Mouse (Mus musculus): ENCODE data around the gene Brdt. TPM values are rescaled to one million over a fixed set of nuclear protein-coding genes. Genes with fewer than 3 reads are reported as not detected.

Gene Brdt
- polyA plus RNA-seq, 1 experiment from 2014 or later: 1.3 TPM

GRCm38 (mm10) chr5:107295817-107296511, 35.0 kb upstream of the Brdt start:
- Histone ChIP-seq H3K4me3 (peak overlapping the region; percentile 7; the same call in 1 of the 2 replicates), H3K36me3 (no peaks in the 10 kb centered on the region), H3K9me3 (replicated peaks) (no peaks in the 10 kb centered on the region), H3K4me1 (peaks cover 39% of the 10 kb centered on the region), H3K27me3 (ENCODE audit: low read depth, poor library complexity, severe bottlenecking) (peaks cover 4% of the 10 kb centered on the region; the same call in 1 of the 2 replicates), H3K27ac (peak overlapping the region; percentile 74)
- 77% methylated on average over 16 of the region's 16 CpGs for WGBS
- DNase-seq (ENCODE audit: low spot score): peak; percentile 45

GRCm38 (mm10) chr5:107296512-107297322, 34.2 kb upstream of the Brdt start:
- H3K27ac ChIP-seq: peak overlapping the region; percentile 74
- no peaks in the 10 kb centered on the region for H3K9me3 ChIP-seq (replicated peaks)
- no peaks in the 10 kb centered on the region for H3K27me3 ChIP-seq (ENCODE audit: low read depth, poor library complexity, severe bottlenecking)
- no peaks in the 10 kb centered on the region for H3K36me3 ChIP-seq
- H3K4me3 ChIP-seq: peak overlapping the region; percentile 7; the same call in 1 of the 2 replicates
- H3K4me1 ChIP-seq: peaks cover 39% of the 10 kb centered on the region
- WGBS: 42% methylated on average over 9 of the region's 9 CpGs
- peak; percentile 67 for DNase-seq (ENCODE audit: low spot score)

GRCm38 (mm10) chr5:107298854-107299253, 32.1 kb upstream of the Brdt start:
- Histone ChIP-seq H3K36me3 (no peaks in the 10 kb centered on the region), H3K9me3 (replicated peaks) (no peaks in the 10 kb centered on the region), H3K4me1 (peaks cover 36% of the 10 kb centered on the region), H3K27ac (peak overlapping the region; percentile 42), H3K4me3 (no peak overlapping the region), H3K27me3 (ENCODE audit: low read depth, poor library complexity, severe bottlenecking) (no peaks in the 10 kb centered on the region)
- no peak for DNase-seq (ENCODE audit: low spot score)
- WGBS: 81% methylated on average over 11 of the region's 11 CpGs

- H3K27ac ChIP-seq: peak overlapping the region; percentile 30; the same call in 1 of the 2 replicates
Observed at GRCm38 (mm10) chr5:107303350-107303861, 27.6 kb upstream of the Brdt start.

GRCm38 (mm10) chr5:107304117-107304825, 26.7 kb upstream of the Brdt start:
- Histone ChIP-seq H3K27me3 (ENCODE audit: low read depth, poor library complexity, severe bottlenecking) (no peaks in the 10 kb centered on the region), H3K9me3 (replicated peaks) (no peaks in the 10 kb centered on the region), H3K4me1 (peaks cover 20% of the 10 kb centered on the region), H3K27ac (no peak overlapping the region), H3K4me3 (no peak overlapping the region), H3K36me3 (no peaks in the 10 kb centered on the region)
- peak; percentile 24 for DNase-seq (ENCODE audit: low spot score)
- WGBS: 81% methylated on average over 13 of the region's 13 CpGs

More at GRCm38 (mm10) chr5:107303350-107303861, 27.6 kb upstream of the Brdt start:
- DNase-seq (ENCODE audit: low spot score): peak; percentile 28
- H3K4me1 ChIP-seq: peaks cover 20% of the 10 kb centered on the region
- H3K27me3 ChIP-seq (ENCODE audit: low read depth, poor library complexity, severe bottlenecking): no peaks in the 10 kb centered on the region
- H3K36me3 ChIP-seq: no peaks in the 10 kb centered on the region
- no peak overlapping the region for H3K4me3 ChIP-seq
- WGBS: 53% methylated on average over 11 of the region's 11 CpGs
- no peaks in the 10 kb centered on the region for H3K9me3 ChIP-seq (replicated peaks)

GRCm38 (mm10) chr5:107307432-107307831, 23.5 kb upstream of the Brdt start:
- peak; percentile 27 for DNase-seq (ENCODE audit: low spot score)
- no peaks in the 10 kb centered on the region for H3K36me3 ChIP-seq
- no peak overlapping the region for H3K4me3 ChIP-seq
- H3K4me1 ChIP-seq: peaks cover 25% of the 10 kb centered on the region
- 82% methylated on average over 4 of the region's 4 CpGs for WGBS
- H3K27me3 ChIP-seq (ENCODE audit: low read depth, poor library complexity, severe bottlenecking): no peaks in the 10 kb centered on the region
- H3K27ac ChIP-seq: no peak overlapping the region
- H3K9me3 ChIP-seq (replicated peaks): no peaks in the 10 kb centered on the region

- H3K27me3 ChIP-seq (ENCODE audit: low read depth, poor library complexity, severe bottlenecking): no peaks in the 10 kb centered on the region
Observed at GRCm38 (mm10) chr5:107317141-107317540, 13.8 kb upstream of the Brdt start.

GRCm38 (mm10) chr5:107320703-107321102, 10.3 kb upstream of the Brdt start:
- Histone ChIP-seq H3K4me1 (0 out of 2 replicates have a peak, but pooled peaks cover 6% of the 10 kb centered on the region), H3K36me3 (no peaks in the 10 kb centered on the region), H3K9me3 (replicated peaks) (no peaks in the 10 kb centered on the region), H3K27me3 (ENCODE audit: low read depth, poor library complexity, severe bottlenecking) (no peaks in the 10 kb centered on the region), H3K4me3 (no peak overlapping the region), H3K27ac (no peak overlapping the region)
- no peak for DNase-seq (ENCODE audit: low spot score)
- WGBS: 13% methylated on average over 1 of the region's 1 CpGs

More at GRCm38 (mm10) chr5:107317141-107317540, 13.8 kb upstream of the Brdt start:
- Histone ChIP-seq H3K9me3 (replicated peaks) (no peaks in the 10 kb centered on the region), H3K4me3 (no peak overlapping the region), H3K36me3 (no peaks in the 10 kb centered on the region), H3K27ac (no peak overlapping the region), H3K4me1 (0 out of 2 replicates have a peak, but pooled peaks cover 10% of the 10 kb centered on the region)
- DNase-seq (ENCODE audit: low spot score): no peak
- 91% methylated on average over 7 of the region's 7 CpGs for WGBS

- Histone ChIP-seq H3K27ac (no peak overlapping the region), H3K36me3 (no peaks in the 10 kb centered on the region), H3K4me3 (no peak overlapping the region), H3K4me1 (peaks cover 11% of the 10 kb centered on the region; the same call in 1 of the 2 replicates), H3K9me3 (replicated peaks) (no peaks in the 10 kb centered on the region), H3K27me3 (ENCODE audit: low read depth, poor library complexity, severe bottlenecking) (no peaks in the 10 kb centered on the region)
- no peak for DNase-seq (ENCODE audit: low spot score)
- 67% methylated on average over 3 of the region's 3 CpGs for WGBS
Observed at GRCm38 (mm10) chr5:107340404-107340803, 9.4 kb downstream of the Brdt start.

- no peak for DNase-seq (ENCODE audit: low spot score)
- H3K27me3 ChIP-seq (ENCODE audit: low read depth, poor library complexity, severe bottlenecking): no peaks in the 10 kb centered on the region
- 85% methylated on average over 6 of the region's 6 CpGs for WGBS
- no peak overlapping the region for H3K4me3 ChIP-seq
- no peaks in the 10 kb centered on the region for H3K36me3 ChIP-seq
- H3K27ac ChIP-seq: no peak overlapping the region
- no peaks in the 10 kb centered on the region for H3K9me3 ChIP-seq (replicated peaks)
- peaks cover 14% of the 10 kb centered on the region for H3K4me1 ChIP-seq
Observed at GRCm38 (mm10) chr5:107342891-107343290, 11.9 kb downstream of the Brdt start.

GRCm38 (mm10) chr5:107346214-107346613, 15.3 kb downstream of the Brdt start:
- H3K27ac ChIP-seq: no peak overlapping the region

GRCm38 (mm10) chr5:107352566-107352965, 21.6 kb downstream of the Brdt start:
- 93% methylated on average over 1 of the region's 1 CpGs for WGBS
- no peak overlapping the region for H3K4me3 ChIP-seq

More at GRCm38 (mm10) chr5:107346214-107346613, 15.3 kb downstream of the Brdt start:
- H3K4me1 ChIP-seq: peaks cover 6% of the 10 kb centered on the region
- H3K4me3 ChIP-seq: no peak overlapping the region
- no peaks in the 10 kb centered on the region for H3K36me3 ChIP-seq
- H3K9me3 ChIP-seq (replicated peaks): no peaks in the 10 kb centered on the region
- no peaks in the 10 kb centered on the region for H3K27me3 ChIP-seq (ENCODE audit: low read depth, poor library complexity, severe bottlenecking)
- no peak for DNase-seq (ENCODE audit: low spot score)
- WGBS: 45% methylated on average over 1 of the region's 1 CpGs

More at GRCm38 (mm10) chr5:107352566-107352965, 21.6 kb downstream of the Brdt start:
- H3K4me1 ChIP-seq: peaks cover 4% of the 10 kb centered on the region
- H3K27ac ChIP-seq: no peak overlapping the region
- no peaks in the 10 kb centered on the region for H3K27me3 ChIP-seq (ENCODE audit: low read depth, poor library complexity, severe bottlenecking)
- no peak for DNase-seq (ENCODE audit: low spot score)
- H3K9me3 ChIP-seq (replicated peaks): no peaks in the 10 kb centered on the region
- no peaks in the 10 kb centered on the region for H3K36me3 ChIP-seq

Data from limb, embryonic 10.5 days (tissue).